Mouse (Mus musculus) right cerebral cortex, adult 2 months (tissue): ENCODE data around the gene Ttc41.

ENCODE experiments used
- DNase-seq, 2 experiments: peaks; one replicate each; pipeline ENCODE4 v3.0.0; 2021 to 2022; ENCODE audit warnings: low spot score in 2 of 2

Gene Ttc41

DNA sequence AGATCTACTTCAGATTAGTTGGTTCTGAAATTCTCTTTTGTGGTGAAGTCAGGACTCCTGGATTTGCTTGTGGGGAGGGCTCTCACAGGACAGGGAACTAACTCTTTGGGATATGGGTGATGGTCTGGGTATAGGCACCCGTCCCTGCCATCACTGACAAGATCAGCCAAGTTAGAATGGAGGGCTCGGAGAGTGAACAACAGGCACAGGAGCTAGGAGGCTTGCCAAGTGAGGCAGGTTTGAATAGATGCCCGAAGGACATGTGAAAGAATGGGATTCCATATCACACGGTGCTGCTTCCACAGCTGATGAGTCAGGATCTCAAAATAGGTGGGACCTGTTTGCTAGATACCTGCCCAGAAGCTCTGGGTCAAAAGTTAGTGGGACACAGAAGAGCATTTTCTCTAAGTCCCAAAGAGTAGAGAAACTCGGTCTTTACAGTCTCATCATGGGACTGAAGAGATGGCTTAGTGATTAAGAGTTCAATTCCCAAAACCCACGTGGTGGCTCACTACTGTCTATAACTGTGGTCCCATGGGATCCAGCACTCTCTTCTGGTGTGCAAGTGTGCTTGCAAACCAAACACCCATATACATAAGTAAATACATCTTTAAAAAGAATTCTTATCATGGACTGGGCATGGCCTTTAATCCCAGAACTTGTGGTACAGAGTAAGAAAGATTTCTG, 50.3 kb downstream of the Ttc41 start:
- DNase-seq: no peak

- DNase-seq: no peak
Measured at GRCm38 (mm10) chr10:86757724-86758123, 52.1 kb downstream of the Ttc41 start.

DNA sequence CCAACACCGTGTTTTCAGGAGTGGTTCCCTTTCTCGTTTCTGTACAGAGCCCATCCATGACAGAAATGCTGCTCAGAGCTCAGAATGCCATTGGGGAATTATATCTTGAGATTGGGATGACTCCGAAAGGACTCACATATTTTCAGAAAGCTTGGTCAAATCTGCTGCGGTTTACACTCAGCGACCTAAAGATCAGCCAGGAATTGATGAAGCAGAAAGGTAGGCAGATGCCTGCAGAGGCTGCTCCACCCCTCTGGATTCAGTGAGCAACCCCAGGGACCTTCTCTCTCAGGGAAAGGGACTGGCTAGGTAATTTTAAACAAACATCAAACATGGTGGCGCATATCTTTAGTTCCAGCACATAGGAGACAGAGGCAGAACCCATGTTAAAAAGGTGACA, 52.6 kb downstream of the Ttc41 start:
- DNase-seq: no peak

GRCm38 (mm10) chr10:86761236-86761635, 55.6 kb downstream of the Ttc41 start:
- DNase-seq: no peak

DNA sequence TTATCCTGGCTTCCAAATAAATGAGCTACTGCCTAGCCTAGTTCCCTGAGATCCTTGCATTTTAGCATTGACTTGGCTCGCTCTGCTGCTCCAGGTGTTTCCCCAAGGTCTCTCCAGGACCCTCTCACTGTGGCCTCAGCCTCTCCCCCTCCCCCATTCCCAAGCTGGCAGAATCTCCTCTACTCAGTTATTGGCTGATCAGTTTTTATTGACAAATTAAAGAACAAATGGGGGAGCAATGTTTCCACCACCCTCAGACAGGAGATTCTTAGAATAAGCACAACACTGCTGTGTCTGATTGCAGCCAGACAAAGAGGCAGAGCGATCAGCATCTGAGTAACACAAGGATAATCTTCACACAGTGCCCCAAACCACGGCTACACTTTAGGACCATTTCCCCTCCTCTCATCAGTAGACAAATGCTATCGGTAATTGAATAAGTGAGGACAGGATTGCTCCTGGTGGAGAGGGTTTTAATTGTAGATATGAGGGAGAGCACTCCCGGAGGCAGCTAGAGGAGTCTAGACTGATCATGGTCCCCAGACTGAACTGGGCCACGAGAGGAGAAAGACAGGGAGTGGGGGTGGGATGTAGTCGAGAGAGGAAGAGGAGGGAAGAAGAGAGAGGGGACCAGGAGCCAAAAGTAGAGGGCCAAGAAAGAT, 56.2 kb downstream of the Ttc41 start:
- no peak for DNase-seq

- no peak for DNase-seq
Measured at GRCm38 (mm10) chr10:86762384-86762730, 56.7 kb downstream of the Ttc41 start.

DNA sequence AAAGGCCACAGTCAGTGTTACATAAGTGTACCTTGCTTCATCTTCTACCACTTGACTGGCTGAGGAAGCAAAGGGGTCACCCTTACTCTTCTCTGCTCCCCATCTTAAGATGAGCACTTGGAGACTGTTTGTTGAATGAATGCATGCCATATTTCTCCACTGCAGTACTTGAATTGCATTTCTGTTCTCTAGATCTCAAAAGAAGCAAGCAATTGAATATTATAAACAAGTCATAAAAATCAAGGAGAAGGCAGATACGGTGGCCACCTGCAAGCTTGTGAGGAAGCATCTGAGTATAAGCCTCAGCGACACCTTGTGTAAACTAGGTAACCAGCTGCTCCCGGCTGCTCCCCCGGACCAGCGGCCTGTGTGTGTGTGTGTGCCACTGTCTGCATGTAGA, 58.1 kb downstream of the Ttc41 start, which contains the start of gene Gm49358:
Gene Gm49358, plus strand, starts transcription at position 301 of the 400 bp plus-strand sequence.
- no peak for DNase-seq

- DNase-seq: no peak
Measured at GRCm38 (mm10) chr10:86765344-86765966, 59.8 kb downstream of the Ttc41 start.

GRCm38 (mm10) chr10:86769216-86769615, 63.6 kb downstream of the Ttc41 start:
- DNase-seq: no peak

- no peak for DNase-seq
Measured at GRCm38 (mm10) chr10:86769797-86770196, 64.2 kb downstream of the Ttc41 start.

DNA sequence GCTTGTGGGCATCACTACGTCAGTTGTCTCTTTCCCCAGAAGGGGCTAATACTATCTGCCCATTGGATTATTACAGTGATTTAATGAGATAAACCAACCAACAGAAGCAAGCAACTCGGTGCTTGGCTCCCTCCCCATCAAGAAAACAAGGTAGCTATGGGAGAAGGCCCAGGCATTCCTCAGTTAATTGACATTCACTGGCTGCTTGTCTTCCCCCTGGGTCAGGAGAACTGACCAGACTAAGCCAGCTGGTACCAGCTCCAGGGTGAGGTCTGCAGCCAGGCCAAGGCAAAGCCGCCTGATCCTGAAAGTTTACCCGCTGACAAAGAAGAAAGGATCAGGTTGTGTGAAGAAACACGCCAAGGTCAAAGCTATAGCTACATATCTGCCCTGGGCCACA, 66.1 kb downstream of the Ttc41 start:
- DNase-seq: no peak

GRCm38 (mm10) chr10:86772231-86772631, 66.6 kb downstream of the Ttc41 start:
- DNase-seq: peak in 1 of 2 experiments; percentile 30

DNA sequence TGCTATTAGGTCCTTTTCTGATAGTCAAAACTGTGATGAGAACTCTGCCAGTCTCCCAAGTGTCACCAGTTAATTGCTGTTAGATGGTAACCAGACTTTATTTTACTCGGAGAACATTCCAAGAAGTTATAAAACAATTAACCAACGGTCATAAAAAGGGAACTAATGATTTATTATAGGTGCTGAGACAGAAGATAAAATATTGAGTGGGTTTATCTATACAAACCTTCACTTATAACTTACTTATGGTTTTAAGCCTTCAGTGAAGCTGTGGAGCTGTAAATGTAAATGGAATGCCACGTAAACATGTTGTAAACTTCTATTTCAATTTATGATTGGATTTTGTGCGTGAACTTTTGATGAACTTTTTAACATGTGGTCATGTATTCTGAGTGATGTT, 67.7 kb downstream of the Ttc41 start:
- DNase-seq: no peak

GRCm38 (mm10) chr10:86776281-86776680, 70.7 kb downstream of the Ttc41 start:
- DNase-seq: no peak

DNA sequence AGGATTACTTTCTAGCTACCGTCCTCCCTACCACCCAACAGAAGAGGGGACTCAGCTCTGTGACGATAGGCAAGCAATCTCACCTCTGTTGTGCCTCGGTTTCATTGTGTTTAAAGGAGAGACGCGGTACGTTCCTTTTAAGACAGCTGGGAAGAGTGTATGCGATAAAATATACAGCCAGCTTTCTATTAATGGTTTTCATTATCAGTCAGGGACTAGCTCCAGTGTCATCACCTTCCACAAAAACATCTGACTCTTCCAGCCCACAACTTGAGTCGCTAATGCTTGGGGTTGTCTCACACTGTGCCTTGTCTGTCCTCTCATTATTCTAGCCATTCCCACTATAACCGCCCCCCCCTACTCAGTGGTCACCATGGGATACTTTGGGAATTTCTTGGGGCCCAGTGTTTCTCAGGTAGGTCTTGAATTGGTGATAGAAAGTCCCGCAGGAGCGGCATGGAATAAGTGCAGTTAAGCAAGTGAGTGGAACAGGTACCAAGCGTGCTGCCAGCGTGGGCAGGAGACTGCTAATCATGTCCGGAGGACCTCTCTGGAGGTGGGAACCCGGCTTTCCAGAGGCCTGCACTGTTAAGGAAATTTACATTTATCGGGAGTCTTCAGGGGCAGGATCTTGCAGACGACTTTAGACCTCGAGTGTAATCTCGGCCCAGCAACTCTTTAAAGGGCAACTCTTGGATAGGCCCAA, 72.2 kb downstream of the Ttc41 start:
- DNase-seq: no peak

DNA sequence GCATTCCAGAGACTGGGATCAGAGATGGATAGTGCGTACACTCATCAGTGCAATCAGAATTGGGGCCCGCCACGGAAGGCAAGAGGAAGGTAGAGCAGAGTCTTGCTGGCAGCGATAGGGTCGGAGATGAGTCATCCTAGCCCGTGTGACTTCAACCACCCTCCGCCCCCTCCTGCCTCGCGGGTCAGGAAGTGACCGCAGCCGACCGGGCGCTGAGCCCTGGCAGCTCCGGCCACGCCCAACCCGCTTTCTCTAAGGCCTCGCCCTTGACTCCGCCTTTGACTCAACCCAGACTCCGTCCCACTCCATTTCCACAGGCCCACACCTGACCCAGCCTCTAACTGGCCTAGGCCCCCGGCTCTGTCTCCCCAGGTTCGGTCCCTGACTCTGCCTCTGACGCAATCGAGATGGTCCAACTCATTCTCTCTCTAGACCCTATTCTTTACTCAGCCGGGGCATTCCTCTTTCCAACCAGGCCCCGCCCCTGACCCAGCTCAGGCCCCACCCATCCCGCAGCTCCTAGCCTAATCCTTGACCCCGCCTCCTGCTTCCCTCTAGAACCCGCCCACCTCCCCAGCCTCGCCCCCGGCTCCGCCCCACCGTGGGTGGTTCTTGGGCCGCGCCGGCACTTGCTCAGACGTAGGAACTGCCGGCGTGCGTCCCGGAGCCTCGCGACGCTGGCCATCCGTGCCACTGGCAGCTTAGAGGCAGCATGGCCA, 72.9 kb downstream of the Ttc41 start, which contains the start of gene Nt5dc3:
Gene Nt5dc3, plus strand, starts transcription at position 608 of the 719 bp plus-strand sequence.
- peak; percentile 90 to 93 for DNase-seq

DNA sequence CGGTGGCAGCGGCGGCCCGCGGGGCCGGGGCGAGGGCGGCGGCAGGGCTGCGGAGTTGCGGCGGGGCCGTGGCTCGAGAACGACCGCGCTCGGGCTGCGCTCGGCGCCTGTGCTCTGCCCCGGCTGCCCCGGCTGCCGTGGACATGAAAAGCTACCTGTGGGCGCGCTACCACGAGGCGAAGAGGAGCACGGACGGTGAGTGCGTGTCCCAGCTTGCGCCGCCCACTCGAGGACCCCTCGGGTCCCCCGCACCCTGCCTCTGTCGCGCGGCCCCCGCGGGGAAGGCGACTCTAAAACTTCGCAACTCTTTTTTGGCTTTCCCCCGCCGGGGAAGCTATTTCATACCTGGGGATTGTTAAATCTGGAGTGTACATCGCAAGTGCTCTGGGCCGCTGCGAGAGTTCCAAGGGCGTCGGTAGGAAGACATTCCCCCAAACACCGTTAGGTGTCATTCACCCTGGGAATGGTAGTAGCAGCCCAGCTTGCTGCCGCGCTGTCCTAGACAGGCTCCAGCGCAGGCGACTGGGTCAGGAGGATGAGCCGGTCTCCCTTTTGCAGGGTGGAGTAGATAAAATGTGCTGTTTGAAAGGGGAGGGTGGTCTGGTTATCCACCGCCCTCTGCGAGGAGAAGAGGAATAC, 73.6 kb downstream of the Ttc41 start:
- peak; percentile 35 to 46 for DNase-seq

GRCm38 (mm10) chr10:86779816-86780500, 74.3 kb downstream of the Ttc41 start:
- no peak for DNase-seq

DNA sequence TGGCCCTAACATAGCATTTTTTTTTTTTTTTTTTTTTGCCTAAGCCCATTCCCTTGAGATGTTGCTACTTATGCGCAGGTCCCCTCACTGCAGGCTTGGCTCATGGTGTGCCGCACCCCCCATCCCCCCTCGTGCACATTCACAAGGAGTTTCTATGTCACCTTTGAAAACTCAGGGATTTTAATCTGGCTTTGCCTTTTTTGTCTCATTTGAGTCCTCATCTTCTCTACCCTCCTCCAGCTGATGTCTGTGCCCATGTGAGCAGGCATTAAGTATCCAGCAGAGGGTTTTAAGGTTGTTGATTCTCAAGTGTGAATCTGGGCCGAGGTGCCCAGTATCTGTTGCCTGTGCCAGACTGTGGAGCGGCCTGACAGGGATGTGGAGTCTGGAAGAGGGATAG, 76.0 kb downstream of the Ttc41 start:
- no peak for DNase-seq

- no peak for DNase-seq
Measured at GRCm38 (mm10) chr10:86782656-86783055, 77.0 kb downstream of the Ttc41 start.

DNA sequence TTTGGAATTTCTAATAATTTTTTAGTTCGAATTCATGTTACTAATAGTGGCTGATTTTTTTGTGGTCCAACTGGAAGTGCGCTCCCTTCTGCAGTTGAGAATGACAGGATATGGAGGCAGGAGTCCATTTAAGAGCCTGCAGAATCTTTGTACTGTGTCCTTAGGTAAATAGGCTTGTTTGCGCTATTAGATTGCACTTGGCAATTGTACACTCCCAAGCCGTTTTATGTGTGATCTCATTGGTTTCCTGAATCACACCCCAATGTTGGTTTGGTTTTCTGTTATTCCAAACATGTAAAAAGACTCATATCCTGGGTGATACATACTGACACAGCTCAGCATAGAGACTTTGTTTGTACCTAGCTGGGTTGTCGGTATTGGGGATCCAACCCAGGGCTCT, 78.0 kb downstream of the Ttc41 start:
- no peak for DNase-seq
